Mouse (Mus musculus) T-helper 1 cell (primary cell): ENCODE data around the gene Ralb.

Experiments used
- in situ Hi-C: fragments of 300-600 bp; cut with MboI, MseI; formaldehyde crosslinking; loops from one replicate; pipeline ENCODE4 v1.15.1; 2025; ENCODE audit warnings: high pct_unique_total_duplicates

Ralb gene

DNA sequence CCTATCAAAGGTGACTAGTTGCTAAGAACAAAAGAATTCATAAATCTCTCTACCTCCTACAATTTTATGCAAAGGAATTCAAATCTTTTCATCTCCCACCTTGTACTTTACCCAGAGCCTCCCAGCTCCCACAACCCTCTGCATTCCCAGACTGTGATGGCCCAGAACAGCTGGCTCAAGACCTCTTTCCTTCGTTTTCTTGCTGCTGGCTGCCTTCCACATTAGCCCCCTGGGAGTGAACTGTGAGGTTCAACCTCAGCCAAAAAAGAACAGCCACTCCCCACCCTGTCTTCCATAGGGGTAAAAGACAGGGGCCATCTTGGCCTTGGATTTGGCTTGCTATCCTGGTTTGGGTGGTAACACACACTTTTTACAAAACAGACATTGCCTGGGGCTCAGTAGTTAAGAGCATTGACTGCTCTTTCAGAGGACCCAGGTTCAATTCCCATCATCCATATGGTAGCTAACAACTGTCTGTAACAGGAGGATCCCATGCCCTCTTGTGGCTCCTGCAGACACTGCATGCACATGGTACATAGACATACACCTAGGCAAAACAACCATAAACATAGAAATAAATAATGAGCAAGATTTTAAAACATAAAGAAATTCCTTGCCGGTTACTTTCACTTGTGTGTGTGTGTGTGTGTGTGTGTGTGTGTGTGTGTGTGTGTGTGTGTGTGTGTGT lies 10.4 kb downstream of the Ralb start:
- in situ Hi-C loops = no loop called here

DNA sequence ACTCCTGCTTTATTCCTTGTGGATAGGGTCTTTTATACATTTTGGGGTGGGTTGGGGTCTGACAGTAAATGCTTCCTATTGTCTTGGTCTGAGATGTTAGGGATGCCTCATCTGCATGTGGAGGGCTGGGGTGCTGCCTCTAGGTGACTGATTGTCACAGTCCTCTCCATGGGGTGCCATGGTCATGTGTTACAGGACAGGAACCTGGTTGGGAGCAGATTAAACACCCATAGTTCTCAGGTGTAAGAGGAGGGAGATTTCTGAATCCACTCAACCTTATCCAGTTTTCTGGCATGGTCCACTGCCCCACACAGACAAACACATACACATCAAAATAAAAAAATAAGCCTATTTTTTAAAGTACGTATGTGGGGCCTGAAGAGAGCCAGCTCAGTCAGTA lies 12.1 kb downstream of the Ralb start:
- in situ Hi-C loops = no loop called here

GRCm38 (mm10) chr1:119492097-119492496 lies 12.5 kb downstream of the Ralb start:
- in situ Hi-C loops = no loop called here

DNA sequence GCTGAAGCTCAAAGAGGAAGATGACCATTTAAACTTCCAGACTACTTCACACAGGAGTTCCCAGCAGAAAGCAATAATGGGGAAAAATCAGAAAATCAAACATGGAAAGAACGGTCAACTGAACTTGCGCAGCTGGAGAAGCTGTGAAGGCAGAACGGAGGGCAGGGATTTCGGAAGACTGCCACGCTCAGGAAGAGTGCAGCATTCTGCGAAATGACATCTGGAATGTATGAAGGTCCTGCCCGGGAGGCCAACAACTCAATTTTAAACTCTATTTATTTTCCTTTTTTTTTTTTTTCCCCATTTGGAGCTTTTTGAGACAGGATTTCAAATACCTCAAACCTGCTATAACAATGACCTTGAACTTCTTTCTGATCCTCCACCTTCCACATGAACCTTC lies 13.8 kb downstream of the Ralb start:
- in situ Hi-C loops = no loop called here

DNA sequence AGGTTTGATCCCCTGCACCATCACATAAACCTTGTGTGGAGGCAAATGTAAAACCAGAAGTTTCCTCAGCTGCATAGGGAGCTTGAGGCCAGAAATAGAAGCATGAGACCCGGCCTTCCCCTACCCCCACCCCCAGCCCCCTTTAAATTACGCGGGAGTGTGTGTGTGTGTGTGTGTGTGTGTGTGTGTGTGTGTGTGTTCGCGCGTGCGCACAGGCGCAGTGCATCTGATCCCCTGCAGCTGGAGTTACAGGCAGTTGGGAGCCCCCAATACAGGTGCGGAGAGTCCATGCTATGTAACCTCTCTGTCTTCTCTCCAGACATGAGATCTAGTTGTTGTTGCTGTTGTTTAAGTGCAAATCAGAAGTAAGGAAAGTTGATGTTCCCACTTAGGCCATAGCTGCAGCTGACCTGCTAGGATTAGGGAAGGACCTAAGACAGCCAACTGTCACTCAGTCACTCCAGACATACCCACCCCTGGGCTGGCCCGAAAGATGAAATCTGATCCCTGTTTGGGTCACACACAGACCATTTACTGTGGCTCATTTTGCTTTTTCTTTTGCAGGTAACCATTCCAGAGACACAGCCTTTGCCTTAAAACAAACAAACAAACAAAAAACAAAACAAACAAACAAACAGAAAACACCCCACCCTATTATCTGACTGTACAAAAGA lies 16.5 kb downstream of the Ralb start:
- in situ Hi-C loops = no loop called here

DNA sequence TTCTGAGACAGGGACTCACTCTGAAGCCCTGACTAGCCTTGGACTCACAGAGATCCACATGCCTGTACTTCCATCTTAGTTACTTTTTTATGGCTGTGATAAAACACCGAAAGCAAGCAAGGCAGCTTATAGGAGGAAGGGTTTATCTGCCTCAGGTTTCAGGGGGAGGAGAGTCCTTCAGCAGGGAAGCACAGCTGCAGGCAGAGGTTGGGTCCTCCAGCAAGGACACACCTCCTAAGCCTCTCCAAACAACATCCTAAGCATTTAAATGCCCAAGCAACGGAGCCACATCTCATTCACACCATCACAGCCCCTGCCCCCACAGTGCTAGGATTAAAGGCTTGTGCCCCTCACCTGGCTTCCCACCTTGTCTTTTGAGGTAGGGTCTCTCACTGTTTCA lies 18.8 kb downstream of the Ralb start:
- in situ Hi-C loops = no loop called here

DNA sequence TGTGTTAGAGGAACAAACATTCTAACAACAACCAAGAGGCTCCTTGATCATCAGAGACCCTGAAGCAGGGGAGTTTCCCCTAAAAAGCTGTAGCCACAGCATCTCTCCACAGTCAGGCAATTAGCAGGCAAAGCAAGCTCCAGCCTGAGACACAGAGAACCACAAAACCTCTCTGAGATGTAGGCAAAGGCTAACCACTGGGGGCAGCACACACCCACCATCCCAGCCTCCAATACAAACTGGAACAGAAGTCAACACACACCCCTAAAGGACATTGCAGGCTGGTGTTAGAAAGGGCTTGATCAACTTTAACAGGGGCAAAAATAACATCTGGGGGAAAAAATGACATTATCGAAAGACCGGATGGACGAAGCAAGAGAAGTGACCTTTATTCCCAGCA lies 20.1 kb downstream of the Ralb start:
- in situ Hi-C loops = no loop called here

- in situ Hi-C loops = no loop called here
Observed at GRCm38 (mm10) chr1:119482891-119483290, 21.7 kb downstream of the Ralb start.

DNA sequence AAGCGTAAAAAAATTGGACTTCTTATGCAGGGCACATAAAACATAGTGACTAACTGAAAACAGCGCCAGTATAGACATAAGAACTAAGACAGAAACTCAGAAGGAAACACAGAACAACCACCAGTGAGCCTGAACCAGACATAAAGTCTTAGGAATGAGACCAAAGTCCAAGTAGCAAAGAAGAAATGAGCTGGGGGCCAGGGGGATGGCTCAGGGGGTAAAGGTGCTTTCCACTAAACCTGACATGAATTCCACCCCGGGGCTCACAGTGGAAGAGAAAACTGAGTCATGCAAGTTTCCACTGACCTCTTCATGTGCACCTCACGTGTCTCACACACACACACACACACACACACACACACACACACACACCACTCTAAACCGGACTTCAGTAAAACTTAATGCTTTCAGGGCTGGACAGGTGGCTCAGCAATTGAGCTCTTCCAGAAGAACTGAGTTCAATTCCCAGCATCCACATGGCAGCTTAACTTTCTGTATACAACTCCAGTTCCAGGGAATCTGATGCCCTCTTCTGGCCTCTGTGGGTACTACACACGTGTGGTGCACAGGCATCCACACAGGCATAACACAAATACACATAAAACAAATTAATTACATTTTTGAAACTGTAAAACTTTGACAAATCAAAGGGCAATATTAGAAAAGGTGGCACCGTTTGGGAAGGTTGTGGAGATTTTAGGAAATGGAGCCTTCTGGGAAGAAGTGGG lies 23.2 kb downstream of the Ralb start:
- in situ Hi-C loops = no loop called here

- in situ Hi-C loops = no loop called here
Observed at GRCm38 (mm10) chr1:119480678-119481077, 23.9 kb downstream of the Ralb start.

- in situ Hi-C loops = loop anchor here (10.0 kb wide), 1 partner anchor 395 kb away; no protein-coding TSS in a partner anchor
Observed at GRCm38 (mm10) chr1:119479641-119480040, 25.0 kb downstream of the Ralb start.

DNA sequence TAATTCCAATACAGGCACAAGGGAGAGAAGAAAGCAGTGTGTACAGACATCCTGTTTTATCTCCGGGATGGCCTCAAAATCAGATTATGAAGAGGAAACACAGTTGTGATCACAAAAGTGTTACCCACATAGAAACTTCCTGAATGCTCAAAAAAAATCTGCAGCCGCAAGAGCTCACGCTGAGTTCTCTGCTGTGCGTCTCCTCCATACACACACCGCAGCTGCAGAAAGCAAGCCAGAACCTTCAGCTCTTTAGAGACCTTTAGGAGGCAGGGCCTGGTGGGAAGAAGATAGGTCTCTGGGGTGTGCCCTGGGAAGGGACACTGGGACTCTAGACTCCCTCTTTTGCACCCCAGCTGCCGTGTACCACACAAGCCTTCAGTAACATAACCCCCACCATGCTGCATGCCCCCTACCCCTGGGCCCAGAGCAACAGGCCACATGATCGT lies 27.7 kb downstream of the Ralb start:
- in situ Hi-C loops = loop anchor here (10.0 kb wide), 1 partner anchor 392 kb away; no protein-coding TSS in a partner anchor

DNA sequence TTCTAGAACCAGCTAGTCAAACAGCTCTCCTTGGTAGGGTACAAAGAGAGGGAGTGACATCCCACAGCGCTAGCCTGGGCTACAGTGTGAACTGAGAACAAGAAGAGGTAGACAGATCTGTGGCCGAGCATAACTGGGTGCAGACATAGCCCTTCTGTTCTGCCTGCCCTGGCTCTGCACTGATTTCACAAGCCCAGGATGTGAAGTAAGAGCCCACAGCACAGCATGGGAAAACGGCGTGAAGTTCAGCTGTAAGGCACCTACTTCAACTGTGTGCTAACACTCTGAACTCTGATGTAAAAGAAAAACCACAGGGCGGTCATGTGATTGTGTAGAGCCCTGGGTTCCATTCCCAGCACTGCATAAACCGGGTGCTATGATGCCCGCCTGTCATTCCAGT lies 29.9 kb downstream of the Ralb start:
- in situ Hi-C loops = loop anchor here (10.0 kb wide), 1 partner anchor 390 kb away; no protein-coding TSS in a partner anchor

DNA sequence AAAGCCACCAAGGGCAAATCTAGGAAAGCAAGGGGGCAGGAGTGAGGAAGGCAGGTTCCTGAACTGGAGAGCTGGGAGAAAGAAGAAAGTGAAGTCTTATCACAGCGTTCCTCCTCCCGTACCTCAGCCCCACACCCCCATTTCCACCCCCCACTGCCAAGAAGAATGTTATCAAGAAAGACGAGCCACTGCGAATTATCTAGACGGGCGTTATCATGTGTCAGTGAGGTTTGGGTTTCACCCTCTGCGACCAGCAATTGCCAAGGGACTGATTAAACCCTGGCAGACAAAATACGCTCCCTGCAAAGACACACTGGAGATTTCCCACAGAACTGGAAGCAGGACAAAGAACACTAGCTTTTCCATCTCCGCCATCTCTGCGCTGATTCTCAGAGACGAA lies 31.9 kb downstream of the Ralb start:
- in situ Hi-C loops = loop anchor here (10.0 kb wide), 1 partner anchor 388 kb away; no protein-coding TSS in a partner anchor

- in situ Hi-C loops = loop anchor here (10.0 kb wide), 1 partner anchor 387 kb away; no protein-coding TSS in a partner anchor
Observed at GRCm38 (mm10) chr1:119471793-119472396, 32.7 kb downstream of the Ralb start.

- in situ Hi-C loops = no loop called here
Observed at GRCm38 (mm10) chr1:119463386-119463785, 41.2 kb downstream of the Ralb start.

DNA sequence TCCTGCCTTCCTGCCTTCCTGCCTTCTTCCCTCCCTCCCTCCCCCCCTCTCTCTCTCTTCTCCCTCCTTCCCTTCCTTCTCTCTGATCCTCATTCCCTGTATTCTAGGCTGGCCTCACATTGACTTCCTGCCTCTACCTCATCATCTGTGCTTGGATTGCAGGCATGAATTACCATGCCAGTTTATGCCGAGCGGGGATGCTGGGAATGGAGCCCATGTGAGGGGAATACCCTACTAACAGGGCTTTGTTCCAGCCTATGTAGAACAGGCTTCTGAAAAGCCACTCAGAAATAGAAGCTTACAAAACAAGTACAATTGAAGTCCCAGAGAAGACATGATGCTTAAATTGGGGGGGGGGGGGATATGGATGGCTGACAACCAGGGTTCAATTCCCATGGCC lies 44.5 kb downstream of the Ralb start:
- in situ Hi-C loops = no loop called here

- in situ Hi-C loops = no loop called here
Observed at GRCm38 (mm10) chr1:119457993-119458605, 46.5 kb downstream of the Ralb start.

GRCm38 (mm10) chr1:119457528-119457855 lies 47.1 kb downstream of the Ralb start:
- in situ Hi-C loops = no loop called here

DNA sequence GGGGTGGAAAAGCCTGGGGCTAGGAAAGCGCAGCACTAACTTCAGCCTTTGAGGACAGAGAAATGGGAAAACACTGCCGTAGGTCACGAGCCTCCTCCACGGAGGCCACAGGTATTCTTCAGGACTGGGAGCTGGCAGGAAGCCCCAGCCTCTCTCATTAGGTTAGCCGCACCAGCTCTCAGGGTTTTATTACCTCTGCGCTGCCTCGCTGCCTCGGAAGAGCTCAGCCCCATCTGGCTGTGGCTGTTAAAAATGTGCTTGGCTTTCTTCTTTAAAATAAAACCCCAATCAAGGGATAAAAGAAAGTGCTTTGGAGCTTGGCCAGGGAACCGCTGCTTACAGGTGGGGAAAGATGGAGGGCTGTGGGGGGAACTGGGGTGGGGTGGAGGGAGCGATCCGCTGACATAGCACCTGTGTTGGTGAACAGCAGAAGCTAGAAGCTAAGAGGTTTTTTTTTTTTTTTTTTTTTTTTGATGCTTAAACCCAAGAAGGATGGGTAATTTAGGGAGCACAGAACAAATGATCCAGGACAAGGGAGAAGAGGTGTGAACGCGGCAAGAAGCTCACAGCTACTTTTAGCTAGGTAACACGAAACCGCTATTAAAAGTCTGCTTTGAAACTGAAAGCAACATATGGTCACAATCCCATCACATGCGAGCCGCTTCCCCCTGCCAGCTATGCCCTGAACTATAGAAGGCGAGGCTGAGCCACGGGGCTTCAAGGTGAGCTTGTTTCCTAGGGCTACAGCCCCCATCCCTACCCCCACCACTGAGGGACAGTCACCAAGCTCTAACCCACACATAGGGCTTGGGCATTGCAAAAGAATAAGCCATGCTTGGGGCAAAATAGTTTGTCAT lies 47.7 kb downstream of the Ralb start:
- in situ Hi-C loops = no loop called here

DNA sequence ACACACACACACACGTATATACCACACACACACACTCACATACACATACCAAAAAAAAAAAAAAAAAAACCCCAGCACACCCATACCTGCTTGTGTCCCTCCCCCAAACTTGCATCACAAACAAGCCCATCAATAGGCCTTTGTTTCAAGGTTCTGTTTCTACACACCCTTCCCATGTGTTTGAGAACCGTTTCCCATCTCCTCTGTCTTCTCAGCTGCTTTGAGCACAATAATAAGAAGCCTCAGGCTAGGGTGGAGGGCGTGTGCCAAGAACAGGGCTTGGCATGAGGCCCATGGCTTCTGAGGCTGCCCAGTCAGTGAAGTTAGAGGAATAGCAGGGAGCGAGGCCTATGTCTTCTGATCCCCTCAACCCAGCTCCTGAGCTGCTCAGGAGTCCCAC lies 50.9 kb downstream of the Ralb start:
- in situ Hi-C loops = no loop called here
